Mouse (Mus musculus) right cerebral cortex, adult 18-20 months (tissue): ENCODE data around the gene Rpap1.

Experiments used
- DNase-seq: peaks from one replicate; pipeline ENCODE4 v3.0.0; 2022; ENCODE audit warnings: mixed read lengths

Rpap1 gene

DNA sequence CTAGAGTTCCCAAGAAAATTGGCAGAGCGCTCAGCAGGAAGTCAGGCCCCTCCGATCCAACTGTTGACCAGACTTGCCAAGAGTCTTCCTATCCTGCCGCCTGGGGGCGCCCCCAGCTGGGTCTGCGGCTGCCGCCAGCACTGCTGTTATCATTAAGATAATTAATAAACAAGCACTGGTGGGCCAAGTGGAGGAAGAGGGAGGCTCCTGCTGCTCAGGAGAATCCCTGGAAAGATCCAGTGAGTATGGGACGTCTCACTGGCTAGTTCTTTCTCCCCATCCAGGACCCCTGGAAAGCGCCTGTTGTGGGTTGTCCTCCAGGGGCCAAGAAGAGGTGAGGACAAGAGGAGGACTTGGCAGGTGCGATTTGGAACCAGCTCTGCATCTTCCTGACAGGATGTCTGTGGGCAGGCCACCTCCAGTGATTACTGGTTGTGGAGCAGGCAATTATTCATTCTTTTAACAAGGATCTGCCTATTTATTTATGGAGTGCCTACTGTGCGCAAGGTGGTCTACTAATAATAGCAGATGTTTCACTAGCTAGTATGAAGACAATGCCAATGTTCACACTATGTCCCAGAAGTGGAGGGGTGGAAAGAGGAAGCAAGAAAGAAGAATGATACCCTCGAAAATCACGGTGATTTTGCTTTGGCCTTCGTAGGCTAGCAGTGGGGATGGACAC lies 11.1 kb upstream of the Rpap1 start:
- DNase-seq, result no peak

DNA sequence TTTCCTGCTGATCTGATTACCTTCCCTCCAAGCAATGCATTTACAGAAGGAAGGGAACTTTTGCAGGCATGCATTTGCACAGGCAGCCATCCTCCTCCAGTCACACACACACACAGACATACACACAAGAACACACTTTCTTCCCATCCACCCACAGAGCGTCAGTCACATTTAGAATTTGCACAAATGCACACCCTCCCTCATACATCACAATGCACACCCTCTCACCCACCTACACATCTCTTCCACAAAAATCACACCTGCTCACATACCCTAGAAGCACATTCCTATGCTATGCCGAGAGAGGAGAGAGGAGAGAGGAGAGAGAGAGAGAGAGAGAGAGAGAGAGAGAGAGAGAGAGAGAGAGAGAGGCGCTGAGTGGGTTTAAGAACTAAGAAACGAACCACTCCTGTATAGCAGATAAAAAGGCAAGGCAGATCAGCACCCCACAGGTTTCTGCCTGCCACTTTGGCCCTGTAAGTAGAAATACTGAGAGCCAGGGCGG lies 10.0 kb upstream of the Rpap1 start, which contains the start of gene Tyro3:
Gene Tyro3 (plus strand): TSS at position 455 of the 505 bp plus-strand sequence.
- peak; percentile 79 for DNase-seq

DNA sequence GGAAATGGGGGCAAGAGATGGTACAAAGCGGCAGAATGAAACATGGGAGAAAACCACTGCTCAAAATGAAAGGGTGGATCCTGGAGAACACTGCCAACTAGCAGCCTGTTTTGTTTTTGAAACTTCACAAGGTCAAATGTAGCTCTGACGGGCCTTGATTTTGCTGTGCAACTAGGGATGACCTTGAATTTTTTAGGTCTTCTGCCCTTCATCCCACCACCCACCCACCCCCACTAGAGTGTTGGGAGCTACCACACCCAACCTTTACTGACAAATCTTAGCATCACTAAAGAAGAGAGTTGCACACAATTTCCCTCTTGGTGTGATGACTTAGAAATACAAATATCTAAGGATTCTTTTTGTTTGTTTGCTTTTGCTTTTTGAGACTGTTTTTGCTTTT lies 2.7 kb upstream of the Rpap1 start:
- no peak for DNase-seq

DNA sequence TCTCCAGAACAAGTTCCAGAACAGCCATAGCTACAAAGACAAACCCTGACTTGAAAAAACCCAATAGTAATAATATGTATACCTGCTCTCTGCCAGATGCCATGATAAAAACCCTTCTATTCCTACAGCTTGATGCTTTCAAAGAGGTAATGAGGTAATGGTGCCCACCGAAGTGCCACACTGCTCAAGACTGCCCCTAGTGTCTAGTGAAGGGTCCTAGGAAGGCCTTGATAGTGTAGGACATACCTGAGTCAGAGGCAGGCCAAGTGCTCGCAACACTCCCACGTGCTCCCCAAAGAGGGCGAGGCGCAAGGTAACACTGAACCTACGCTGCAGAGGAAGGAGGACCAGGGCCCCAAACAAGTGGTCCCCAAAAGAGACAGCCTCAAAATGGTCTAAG lies 20.1 kb downstream of the Rpap1 start:
- no peak for DNase-seq

DNA sequence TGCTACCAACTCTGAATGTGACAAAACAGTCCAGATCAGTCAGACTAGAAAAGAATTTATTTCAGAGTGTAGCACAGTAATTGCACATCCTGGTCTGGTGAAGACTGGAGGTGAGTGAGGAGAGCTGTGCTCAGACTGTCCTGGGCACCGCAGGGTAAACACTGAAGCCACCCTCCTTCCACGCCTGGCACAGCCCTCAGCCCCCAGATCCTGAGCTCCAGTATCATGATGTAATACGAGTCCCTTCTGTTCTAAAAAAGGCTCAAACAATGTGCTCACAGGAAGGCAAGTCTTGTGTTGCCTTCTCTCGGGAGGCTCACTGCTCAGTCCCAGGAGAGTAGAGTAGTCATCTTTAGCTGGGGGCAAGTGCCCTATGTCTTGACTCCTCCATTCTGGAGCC lies 23.4 kb downstream of the Rpap1 start:
- DNase-seq, result no peak

DNA sequence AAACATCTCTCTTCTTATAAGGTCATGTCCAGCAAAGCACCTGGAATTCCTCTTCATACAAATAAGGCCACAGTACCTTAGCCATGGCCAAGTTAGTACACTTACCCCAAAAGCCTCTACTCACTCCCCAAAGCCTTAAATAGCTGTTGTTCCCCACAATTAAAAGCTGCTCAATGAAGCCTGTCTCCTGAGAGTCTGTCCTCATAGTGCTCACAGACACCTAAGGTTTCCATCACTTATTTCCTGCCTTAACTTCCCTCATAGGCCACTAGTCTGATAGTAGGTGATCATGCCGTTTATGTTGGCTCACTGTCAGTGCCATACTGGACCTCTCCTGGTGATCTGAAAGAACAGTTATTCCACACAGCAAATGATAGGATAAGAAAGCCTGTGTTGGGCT lies 25.1 kb downstream of the Rpap1 start:
- DNase-seq, result no peak

DNA sequence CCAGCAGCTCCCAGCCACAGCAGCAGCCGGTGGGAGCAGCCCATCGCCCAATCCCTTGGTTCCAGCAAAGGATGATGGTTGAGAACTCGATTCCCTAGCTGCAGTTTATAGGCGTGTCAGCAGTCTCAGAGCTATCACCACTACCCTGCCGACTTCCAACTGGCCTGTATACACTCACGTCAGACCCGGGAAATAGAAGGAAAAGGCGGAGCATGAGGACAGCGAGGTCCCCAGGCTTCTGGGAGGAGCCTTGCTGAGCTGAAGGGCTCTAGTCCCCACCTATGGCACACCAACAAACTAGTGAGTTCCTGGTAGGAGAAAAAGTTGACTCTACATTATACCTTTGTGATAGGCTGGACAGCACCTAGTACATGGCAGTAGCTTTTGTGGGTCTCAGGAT lies 27.1 kb downstream of the Rpap1 start, which contains the start of gene Ltk:
Gene Ltk (minus strand): TSS at position 181 of the 400 bp plus-strand sequence.
- DNase-seq, result no peak

DNA sequence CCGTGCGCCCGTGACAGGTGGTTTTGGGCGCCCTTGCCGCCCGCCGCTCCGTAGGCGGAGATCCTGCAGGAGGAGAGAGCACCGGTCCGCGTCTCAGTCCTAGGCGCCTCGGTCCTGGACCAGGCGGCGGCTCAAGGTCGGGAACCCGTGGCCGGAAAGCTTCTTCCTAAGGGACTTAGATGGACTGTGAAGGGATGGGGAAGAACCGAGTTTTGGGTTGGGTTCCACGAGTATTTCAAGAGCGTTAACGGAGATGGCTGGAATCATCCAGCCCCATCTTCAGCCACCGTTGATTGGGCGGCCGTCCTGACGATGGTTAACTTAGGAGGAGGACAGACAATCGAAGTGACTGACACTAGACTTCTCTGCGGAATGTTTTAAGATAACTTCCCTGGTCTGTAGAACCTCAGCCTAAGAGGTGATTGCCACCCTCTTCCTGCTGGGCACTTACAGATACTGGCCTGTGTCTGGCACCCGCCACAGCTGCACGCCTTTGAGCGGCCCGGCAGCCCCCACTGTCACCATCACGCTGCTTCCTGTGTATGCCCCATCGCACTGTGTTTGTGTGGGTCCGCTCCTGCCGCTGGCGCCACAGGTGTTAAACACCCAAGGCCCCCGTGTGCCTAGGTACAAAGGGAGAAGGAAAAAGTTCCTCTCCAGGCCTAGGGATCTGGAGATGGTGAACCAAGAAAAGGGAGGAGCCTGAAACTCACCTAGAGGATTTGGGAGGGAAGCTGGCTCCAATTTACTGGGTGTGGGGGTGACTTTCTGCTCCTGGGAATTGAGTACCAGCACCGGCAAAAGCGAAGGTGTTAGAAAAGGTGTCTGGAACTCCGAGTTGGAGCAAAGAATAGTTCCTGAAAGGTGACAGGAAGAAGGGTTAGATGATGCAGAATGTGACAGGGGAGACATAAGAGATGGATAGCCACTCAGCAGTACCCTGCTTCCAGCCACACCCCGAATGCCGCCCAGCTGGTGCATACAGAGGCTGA lies 28.2 kb downstream of the Rpap1 start:
- DNase-seq, result no peak

DNA sequence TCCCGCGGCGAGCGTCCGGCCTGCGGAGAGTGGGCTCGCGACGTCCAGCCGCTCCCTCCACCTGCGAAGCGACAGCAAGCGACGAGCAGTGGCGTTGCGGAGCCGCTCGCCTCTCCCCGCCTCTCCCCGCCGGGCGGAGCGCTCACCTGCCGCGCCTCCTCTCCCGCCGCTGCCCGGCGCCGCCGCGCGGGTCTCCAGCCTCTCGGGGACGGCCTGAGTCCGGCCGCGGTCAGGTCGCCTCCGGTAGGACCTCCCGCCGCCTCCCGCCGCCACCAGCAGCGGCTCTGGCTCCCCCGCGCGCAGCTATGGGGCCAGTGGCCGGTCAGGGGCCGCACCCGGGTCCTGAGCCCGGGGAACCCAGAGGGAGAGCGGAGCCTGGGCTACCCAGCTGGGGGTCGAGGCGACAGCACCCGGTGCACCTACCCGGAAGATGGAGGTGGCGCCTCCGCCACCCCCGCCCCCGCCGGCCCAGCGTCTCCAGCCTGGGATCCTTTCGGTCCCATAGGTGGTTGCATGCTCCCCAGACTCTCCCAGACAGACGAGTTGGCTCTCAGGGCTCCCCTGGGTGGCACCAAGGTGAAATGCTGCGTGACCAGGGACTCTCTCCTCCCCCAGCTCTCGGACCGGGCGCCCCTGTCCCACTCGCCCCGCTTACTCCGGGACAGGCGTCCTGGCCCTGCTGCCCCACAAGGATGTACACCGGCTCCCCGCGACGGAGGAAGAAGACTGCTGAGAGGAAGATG lies 29.1 kb downstream of the Rpap1 start:
- peak; percentile 39 for DNase-seq

DNA sequence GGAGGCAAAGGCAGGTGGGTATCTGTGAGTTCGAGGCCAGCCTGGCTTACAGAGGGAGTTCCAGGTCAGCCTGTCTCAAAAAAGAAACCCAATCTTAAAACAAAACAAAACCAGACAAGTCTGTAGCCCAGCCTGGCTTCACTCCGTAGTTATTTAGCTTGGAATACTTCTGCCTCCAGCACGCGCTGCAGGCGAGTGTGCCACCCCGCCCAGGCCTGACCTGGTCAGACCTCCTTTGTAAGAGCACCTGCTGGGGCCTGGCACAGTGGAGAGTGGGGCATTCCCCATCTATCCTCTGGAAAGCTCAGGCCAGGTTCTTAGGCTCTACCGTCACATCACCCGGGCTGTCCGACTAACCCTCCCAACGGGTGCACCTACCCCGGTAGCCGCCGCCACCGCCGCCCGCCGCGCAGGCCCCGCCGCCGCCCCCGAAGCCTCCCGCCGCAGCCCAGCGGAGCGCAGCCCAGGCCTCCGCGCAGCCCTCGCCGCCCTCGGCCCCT lies 29.7 kb downstream of the Rpap1 start:
- DNase-seq, result no peak

DNA sequence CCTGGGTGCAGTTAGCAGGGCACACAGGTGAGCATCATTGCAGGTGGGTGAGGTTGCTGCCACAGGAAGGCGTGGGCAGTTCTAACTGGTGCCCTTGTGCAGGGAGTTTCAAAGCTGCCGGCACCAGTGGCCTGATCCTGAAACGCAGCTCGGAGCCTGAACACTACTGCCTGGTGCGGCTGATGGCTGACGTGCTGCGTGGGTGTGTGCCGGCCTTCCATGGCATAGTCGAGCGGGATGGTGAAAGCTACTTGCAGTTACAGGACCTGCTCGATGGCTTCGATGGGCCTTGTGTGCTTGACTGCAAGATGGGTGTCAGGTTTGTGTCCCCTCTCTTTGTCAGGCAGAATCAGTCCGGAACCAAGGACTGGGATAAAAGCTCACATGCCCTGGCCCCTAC lies 38.1 kb downstream of the Rpap1 start:
- DNase-seq, result peak; percentile 52

DNA sequence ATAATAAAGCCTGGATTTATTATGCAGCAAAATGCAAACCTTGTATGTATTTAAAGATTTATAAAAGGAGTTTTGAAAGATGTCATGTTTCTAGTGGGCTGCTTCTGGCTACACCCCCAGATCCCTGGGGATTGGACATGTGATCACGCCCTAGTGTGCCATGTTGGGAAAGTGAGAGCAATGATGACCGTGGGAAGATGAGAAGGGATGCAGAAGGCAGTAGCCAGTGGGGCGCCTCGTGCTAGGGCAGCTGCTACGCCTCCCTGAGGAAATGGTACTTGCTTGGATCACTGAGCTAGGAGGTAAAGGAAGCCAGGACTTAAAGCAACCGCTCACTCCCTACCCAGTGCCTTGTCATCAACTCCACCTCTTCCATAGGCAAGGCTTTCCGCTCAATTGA lies 39.8 kb downstream of the Rpap1 start:
- DNase-seq, result peak; percentile 88

DNA sequence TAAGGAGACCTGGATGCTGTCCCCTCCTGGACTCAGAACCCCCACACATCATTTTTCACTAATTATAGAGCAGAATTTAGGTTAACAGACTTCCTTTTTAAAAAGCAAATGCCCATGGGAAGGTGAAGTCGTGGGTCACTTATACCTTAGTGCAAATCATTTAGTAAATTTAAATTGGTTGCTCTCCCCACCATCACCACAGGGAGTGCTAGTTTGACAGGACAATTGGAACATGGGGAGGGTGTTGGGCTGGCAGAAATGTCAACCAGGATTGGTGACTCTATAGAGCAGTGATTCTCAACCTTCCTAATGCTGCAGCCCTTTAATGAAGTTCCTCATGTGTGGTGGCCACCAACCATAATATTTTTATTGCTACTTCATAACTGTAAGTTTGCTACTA lies 42.1 kb downstream of the Rpap1 start:
- peak; percentile 33 for DNase-seq

DNA sequence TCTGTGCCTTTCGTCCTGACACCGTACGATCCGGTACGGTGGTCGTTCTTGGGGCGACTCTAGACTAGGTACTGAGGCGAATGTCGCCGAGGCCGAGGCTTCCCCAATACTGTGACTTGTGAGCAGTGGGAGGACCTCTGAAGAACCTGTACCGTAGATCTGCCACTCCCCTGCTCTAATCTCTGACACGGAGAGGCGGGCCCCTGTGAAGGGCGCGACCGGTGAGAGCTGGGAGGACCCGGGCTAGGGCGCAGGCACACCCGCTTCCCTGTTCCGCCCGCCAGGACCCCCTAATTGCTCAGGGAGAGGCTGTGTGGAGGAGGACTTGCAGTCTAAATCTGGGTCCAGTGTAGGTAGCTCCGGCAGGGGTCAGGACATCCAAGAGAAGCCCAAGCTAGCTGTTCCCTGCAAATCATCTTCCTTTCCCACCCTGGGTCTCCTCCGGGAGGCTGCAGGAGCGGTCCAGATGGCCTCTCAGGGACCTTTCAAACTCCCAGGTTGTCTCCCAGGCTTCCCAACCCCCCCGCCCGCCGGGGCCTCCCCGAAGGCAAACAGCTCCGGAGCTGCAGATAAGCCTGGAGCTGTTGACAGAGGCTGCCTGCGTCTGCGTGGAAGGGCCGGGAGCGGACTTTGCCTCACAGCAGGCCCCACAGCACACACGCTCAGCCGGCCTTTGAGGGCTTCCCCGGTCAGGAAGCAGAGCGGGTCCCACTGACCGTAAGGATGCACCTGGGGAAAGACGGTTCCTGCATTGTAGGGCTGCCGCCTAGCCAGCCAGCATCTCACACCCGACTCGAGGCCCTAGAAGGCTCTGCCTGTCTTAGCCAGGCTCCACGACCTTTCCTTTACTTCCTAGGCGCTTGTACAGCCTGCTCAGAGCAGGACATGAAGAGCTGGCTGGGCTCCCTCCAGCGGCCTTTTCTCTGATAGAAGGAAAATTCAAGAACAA lies 42.9 kb downstream of the Rpap1 start:
- no peak for DNase-seq

DNA sequence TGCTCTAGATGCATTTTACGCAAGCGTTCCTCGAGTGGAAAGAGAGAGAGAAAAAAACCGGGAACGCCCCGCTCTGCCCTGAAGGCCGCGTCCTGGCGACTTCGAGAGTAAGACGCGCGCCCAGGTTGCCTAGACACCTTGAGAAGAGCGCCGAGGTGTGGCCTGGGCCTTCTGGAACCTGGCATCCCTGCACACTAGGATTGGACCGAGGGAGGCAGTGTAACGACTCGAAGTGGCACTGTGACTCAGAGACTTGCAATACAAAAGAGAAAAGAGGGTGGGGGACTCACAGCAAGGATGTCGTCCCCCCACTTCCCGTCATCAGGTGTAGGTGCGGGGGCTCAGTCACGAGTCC lies 43.6 kb downstream of the Rpap1 start:
- no peak for DNase-seq

DNA sequence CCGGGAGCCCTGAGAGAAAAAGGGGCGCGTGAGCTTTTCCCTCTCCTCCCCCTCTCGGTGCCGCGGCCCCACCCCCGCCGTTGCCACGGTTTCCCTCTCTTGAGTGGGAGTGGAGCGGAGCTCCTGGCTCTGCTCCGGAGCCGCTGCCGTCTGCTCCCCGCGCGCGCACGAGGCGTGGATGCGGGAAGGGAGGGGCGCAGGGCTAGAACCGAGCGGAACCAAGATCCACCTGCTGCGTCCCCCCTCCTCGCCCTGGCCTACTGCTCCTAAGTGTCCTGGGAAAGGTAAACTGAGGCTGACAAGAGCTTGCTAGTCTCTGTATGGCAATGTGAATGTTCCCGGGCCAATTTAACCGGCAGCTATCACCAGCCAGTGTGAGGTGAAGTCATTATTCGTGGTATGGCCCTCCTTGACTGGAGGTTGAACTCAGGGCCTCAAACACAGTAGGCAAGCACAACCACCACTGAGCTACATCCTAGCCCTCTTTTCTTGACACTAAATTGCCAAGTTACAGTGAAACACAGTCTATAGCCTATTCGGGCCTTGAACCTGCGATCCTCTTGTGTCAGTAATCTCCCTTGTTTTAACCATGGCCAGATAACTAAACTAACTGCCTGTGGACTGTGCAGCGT lies 44.0 kb downstream of the Rpap1 start:
- peak; percentile 81 for DNase-seq

DNA sequence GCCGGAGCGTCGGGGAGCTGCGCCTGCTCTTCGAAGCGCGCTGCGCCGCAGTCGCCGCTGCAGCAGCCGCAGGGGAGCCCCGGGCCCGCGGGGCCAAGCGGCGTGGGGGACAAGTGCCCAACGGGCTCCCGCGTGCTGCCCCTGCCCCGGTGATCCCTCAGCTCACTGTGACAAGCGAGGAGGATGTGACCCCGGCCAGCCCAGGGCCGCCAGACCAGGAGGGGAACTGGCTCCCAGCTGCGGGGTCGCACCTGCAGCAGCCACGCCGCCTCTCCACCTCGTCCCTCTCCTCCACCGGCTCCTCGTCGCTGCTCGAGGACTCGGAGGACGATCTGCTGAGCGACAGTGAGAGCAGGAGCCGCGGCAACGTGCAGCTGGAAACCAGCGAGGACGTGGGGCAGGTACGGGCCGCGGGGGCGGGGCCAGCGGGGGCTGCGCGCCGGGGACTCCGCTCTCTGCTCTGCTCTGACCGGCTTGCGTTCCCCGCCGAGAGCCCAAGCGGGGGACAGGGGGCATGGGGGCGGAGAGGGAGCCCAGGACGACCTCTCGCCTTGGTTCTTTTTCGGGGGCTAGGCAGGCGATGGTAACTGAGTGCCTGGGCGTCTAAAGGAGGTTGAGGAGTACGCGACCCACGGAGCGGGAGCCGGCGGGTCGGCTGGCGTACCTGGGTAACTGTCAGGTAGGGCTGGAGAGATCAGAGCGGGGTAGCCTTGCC lies 44.7 kb downstream of the Rpap1 start:
- peak; percentile 60 for DNase-seq

DNA sequence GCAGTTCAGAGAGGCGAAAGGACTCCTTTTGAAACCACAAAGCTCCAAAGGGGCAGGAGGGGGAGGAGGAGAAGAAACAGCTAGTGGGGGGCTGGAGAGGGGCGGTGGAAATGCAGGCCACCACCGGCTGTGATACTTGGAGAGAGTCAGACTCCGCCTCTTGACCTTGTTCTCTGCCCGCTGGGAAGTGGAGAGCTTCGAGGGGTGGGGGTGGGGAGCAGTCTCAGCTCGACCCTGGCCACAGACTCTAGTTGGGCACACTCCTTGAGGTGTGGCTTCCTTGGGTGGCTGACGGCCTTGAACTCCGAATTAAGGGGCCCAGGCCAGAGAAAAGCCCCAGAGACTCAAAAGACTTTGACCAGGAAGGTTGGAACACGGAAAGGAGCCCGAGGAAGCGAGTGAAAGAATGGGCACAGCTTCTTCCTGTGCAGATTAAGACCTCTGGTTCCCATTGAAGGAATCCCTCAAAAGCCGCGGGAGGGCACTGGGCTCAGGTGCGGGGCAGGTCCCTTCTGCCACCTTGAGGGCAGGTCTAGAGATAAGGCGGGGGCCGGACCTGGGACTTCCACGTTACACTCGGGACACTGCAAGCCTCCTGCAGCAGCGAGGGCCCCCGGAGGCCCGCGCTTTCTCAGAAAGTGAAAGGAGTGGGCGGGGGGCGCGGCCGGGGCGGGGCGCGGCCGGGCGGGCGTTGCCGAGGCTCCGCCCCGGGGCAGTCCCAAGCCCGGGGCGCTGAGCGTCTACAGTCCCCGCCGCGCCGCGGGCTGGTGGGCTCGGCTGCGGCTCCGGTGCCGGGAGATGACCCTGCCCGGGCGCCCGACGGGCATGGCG lies 45.5 kb downstream of the Rpap1 start, which contains the start of gene Itpka:
Gene Itpka (plus strand): TSS at position 757 of the 831 bp plus-strand sequence.
- DNase-seq, result peak; percentile 51

DNA sequence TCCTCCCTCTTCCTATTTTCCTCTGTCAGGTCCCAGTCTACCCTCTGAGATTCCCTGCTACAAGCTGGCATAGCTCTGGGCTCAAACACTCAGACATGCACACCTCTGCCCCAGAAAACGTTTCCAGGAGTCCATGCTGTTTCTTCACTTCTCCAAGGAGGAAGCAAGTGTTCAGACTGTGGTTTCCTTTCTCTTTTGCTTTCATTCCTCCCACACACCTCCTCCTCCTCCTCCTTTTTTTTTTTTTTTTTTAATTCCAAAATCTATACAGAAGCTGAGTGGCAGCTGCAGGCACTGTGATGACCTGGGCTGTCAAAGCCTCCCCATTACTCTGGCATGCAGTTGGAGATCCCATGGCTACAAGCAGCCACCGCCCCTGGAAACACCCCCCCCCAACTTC lies 46.8 kb downstream of the Rpap1 start:
- no peak for DNase-seq
